Mouse (Mus musculus) gastrocnemius, adult 2 months (tissue): Measurements from ENCODE around the gene Ppm1h. TPM values are rescaled to one million over a fixed set of nuclear protein-coding genes. Genes with fewer than 3 reads are reported as not detected.

Source experiments
- DNase-seq: peaks from one replicate; pipeline ENCODE4 v3.0.0; 2022
- H3K27ac ChIP-seq: fragments of 200-600 bp; 2 replicates; pipeline ENCODE4 v1.8.1; 2022; ENCODE audit warnings: mild to moderate bottlenecking
- H3K4me3 ChIP-seq: fragments of 200-600 bp; 2 replicates; pipeline ENCODE4 v1.8.1; 2022; ENCODE audit warnings: mild to moderate bottlenecking, moderate library complexity
- CTCF ChIP-seq: fragments of 200-600 bp; IDR thresholded peaks from 2 replicates; pipeline ENCODE4 v1.8.1; 2022; ENCODE audit warnings: antibody characterized with exemption, mild to moderate bottlenecking, moderate library complexity
- intact Hi-C: fragments of 180-260 bp; cut with DNase I; formaldehyde crosslinking; loops from one replicate; pipeline ENCODE4 v1.15.1; 2025
- total RNA-seq, 2 experiments: library from RNA; stranded (reverse); gene quantifications; 2 replicates each; pipeline ENCODE4 v1.2.3; 2021

Ppm1h gene
- total RNA-seq, 2 experiments from 2014 or later, result 1.2 to 2.0 TPM

GRCm38 (mm10) chr10:122768893-122769341 lies 90.4 kb downstream of the Ppm1h start:
- Histone ChIP-seq H3K27ac (no peak overlapping the region), H3K4me3 (no peak overlapping the region)
- DNase-seq, result no peak
- intact Hi-C loops, result no loop called here
- TF ChIP-seq CTCF, result no peak

- no peak for TF ChIP-seq CTCF
- intact Hi-C loops, result no loop called here
- Histone ChIP-seq H3K4me3 (no peak overlapping the region), H3K27ac (no peak overlapping the region)
- no peak for DNase-seq
Measured at GRCm38 (mm10) chr10:122770337-122770736, 91.8 kb downstream of the Ppm1h start.

- Histone ChIP-seq H3K4me3 (no peak overlapping the region), H3K27ac (no peak overlapping the region)
- intact Hi-C loops, result no loop called here
- TF ChIP-seq CTCF, result no peak
- DNase-seq, result no peak
Measured at GRCm38 (mm10) chr10:122770987-122771386, 92.4 kb downstream of the Ppm1h start.

GRCm38 (mm10) chr10:122774169-122774568 lies 95.6 kb downstream of the Ppm1h start:
- TF ChIP-seq CTCF, result no peak
- DNase-seq, result no peak
- intact Hi-C loops, result no loop called here
- Histone ChIP-seq H3K4me3 (no peak overlapping the region), H3K27ac (no peak overlapping the region)

GRCm38 (mm10) chr10:122777436-122777835 lies 98.9 kb downstream of the Ppm1h start:
- H3K4me3 ChIP-seq, result no peak overlapping the region
- peak overlapping the region; percentile 12; the same call in 1 of the 2 replicates for H3K27ac ChIP-seq
- no peak for DNase-seq
- TF ChIP-seq CTCF, result no peak
- intact Hi-C loops, result no loop called here

GRCm38 (mm10) chr10:122777939-122778655 lies 99.5 kb downstream of the Ppm1h start:
- H3K27ac ChIP-seq, result no peak overlapping the region; the same call in 1 of the 2 replicates
- TF ChIP-seq CTCF, result no peak
- intact Hi-C loops, result no loop called here

GRCm38 (mm10) chr10:122779351-122779750 lies 100.8 kb downstream of the Ppm1h start:
- intact Hi-C loops, result no loop called here
- TF ChIP-seq CTCF, result no peak
- H3K4me3 ChIP-seq, result no peak overlapping the region
- DNase-seq, result no peak
- peak overlapping the region; percentile 12; the same call in 1 of the 2 replicates for H3K27ac ChIP-seq

More at GRCm38 (mm10) chr10:122777939-122778655, 99.5 kb downstream of the Ppm1h start:
- no peak for DNase-seq
- no peak overlapping the region for H3K4me3 ChIP-seq

- peak; percentile 34 for DNase-seq
- H3K27ac ChIP-seq, result peak overlapping the region; percentile 31; the same call in 1 of the 2 replicates
Measured at GRCm38 (mm10) chr10:122782755-122783154, 104.2 kb downstream of the Ppm1h start.

GRCm38 (mm10) chr10:122789648-122790170 lies 111.1 kb downstream of the Ppm1h start:
- DNase-seq, result no peak
- intact Hi-C loops, result loop anchor here (10.0 kb wide), 1 partner anchor 115 kb away; the partner anchor contains the start of gene Ppm1h
- Histone ChIP-seq H3K27ac (no peak overlapping the region), H3K4me3 (no peak overlapping the region)
- TF ChIP-seq CTCF, result no peak

More at GRCm38 (mm10) chr10:122782755-122783154, 104.2 kb downstream of the Ppm1h start:
- intact Hi-C loops, result no loop called here
- TF ChIP-seq CTCF, result no peak
- no peak overlapping the region for H3K4me3 ChIP-seq

GRCm38 (mm10) chr10:122792021-122792966 lies 113.7 kb downstream of the Ppm1h start:
- peak overlapping the region; percentile 72 for H3K27ac ChIP-seq
- H3K4me3 ChIP-seq, result peak overlapping the region; percentile 64
- no peak; the same call in 1 of the 2 replicates for TF ChIP-seq CTCF
- DNase-seq, result peak; percentile 49
- intact Hi-C loops, result loop anchor here (10.0 kb wide), 1 partner anchor 117 kb away; the partner anchor contains the start of gene Ppm1h

GRCm38 (mm10) chr10:122793193-122793592 lies 114.6 kb downstream of the Ppm1h start:
- no peak overlapping the region for H3K4me3 ChIP-seq
- H3K27ac ChIP-seq, result no peak overlapping the region; the same call in 1 of the 2 replicates
- intact Hi-C loops, result loop anchor here (10.0 kb wide), 1 partner anchor 118 kb away; the partner anchor contains the start of gene Ppm1h
- DNase-seq, result no peak
- TF ChIP-seq CTCF, result no peak

GRCm38 (mm10) chr10:122794187-122794850 lies 115.8 kb downstream of the Ppm1h start:
- peak overlapping the region; percentile 56 for H3K4me3 ChIP-seq

More at GRCm38 (mm10) chr10:122794187-122794850, 115.8 kb downstream of the Ppm1h start:
- peak; percentile 76 for TF ChIP-seq CTCF
- intact Hi-C loops, result loop anchor here (10.0 kb wide), 1 partner anchor 120 kb away; the partner anchor contains the start of gene Ppm1h
- peak overlapping the region; percentile 73 for H3K27ac ChIP-seq
- DNase-seq, result peak; percentile 70
